Mouse (Mus musculus): ENCODE data around the gene Cactin. TPM values are rescaled to one million over a fixed set of nuclear protein-coding genes. Genes with fewer than 3 reads are reported as not detected.

The Cactin gene
- total and polyA plus RNA-seq, 3 experiments, result 15.4 to 18.0 (median 16.1) TPM

DNA sequence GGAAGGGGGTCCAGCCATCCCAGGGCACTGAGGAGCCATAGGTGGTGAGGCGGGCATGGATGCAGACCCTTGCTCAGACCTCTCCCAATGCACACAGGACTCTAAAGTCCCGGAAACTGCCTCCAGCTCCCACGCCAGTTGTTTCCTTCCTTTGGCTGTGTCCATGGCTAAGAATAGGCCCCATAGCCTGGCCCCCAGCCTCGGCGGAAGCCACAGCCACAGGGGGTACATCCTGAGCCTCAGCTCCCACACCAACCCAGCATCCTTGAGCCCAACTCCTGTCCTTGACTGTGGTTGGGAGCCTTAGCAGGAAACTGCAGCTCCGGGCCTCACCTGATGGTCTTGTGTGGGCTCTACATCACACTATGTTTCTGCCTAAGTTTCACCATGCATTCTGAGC, 6.0 kb downstream of the Cactin start:
- H3K9ac ChIP-seq (ENCODE audit: low read depth, low read length), result peak overlapping the region; percentile 52
- WGBS, result 40% methylated on average over 6 of the region's 6 CpGs
- peak; percentile 78 for TF ChIP-seq EP300 (IDR thresholded peaks at IDR 0.05; ENCODE audit: insufficient read depth, low read depth, low read length)
- TF ChIP-seq CTCF (IDR thresholded peaks at IDR 0.05), result 0 out of 2 replicates have a peak, but pooled peaks have one; percentile 10
- TF ChIP-seq POLR2A (IDR thresholded peaks at IDR 0.05; ENCODE audit: insufficient read depth, low read depth, low read length), result peak; percentile 64
- intact Hi-C loops (cut with DNase I), result no loop called here
- peaks cover 33% of the 10 kb centered on the region for H3K4me1 ChIP-seq (ENCODE audit: control insufficient read depth, insufficient read depth, low read length)
- peak overlapping the region; percentile 4; the same call in 1 of the 2 replicates for H3K4me3 ChIP-seq
- H3K27ac ChIP-seq, result peak overlapping the region; percentile 86
- H3K79me2 ChIP-seq (replicated peaks; ENCODE audit: control insufficient read depth, insufficient read depth, low read length), result no peaks in the 10 kb centered on the region; the same call in 1 of the 2 replicates
- H3K27me3 ChIP-seq (ENCODE audit: control insufficient read depth, insufficient read depth, low read length), result no peaks in the 10 kb centered on the region
- H3K36me3 ChIP-seq (ENCODE audit: control insufficient read depth, insufficient read depth, low read length), result no peaks in the 10 kb centered on the region; the same call in 1 of the 2 replicates
- peak; percentile 69 to 78 for DNase-seq

DNA sequence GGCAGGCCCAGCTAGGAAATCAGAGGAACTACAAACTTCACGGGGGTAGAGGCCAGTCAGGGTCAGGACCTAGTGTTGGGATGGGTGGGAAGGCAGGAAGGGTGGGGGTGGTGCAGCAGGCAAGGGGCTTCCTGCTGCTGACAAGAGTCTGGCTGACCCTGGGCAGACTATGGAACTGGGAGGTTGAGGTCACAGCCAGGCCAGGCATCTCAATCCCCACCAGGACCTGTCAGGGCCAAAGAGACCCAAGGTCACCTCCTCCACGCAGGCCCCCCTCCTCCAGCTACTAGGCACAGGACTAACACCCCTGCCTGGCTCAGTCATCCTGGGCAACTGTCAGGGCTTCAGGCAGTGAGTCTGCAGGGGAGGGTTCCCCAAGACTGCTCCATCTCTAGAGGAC, 7.1 kb downstream of the Cactin start:
- no peak overlapping the region for H3K4me3 ChIP-seq
- peak overlapping the region; percentile 52 for H3K9ac ChIP-seq (ENCODE audit: low read depth, low read length)
- peak in 1 of 2 experiments; percentile 61 for DNase-seq
- H3K27me3 ChIP-seq (ENCODE audit: control insufficient read depth, insufficient read depth, low read length), result no peaks in the 10 kb centered on the region
- peak overlapping the region; percentile 86 for H3K27ac ChIP-seq
- H3K36me3 ChIP-seq (ENCODE audit: control insufficient read depth, insufficient read depth, low read length), result no peaks in the 10 kb centered on the region
- no peaks in the 10 kb centered on the region for H3K79me2 ChIP-seq (replicated peaks; ENCODE audit: control insufficient read depth, insufficient read depth, low read length)
- 12% methylated on average over 2 of the region's 2 CpGs for WGBS
- TF ChIP-seq POLR2A (IDR thresholded peaks at IDR 0.05; ENCODE audit: insufficient read depth, low read depth, low read length), result no peak
- no peak for TF ChIP-seq EP300 (IDR thresholded peaks at IDR 0.05; ENCODE audit: insufficient read depth, low read depth, low read length)
- TF ChIP-seq CTCF (IDR thresholded peaks at IDR 0.05), result no peak
- H3K4me1 ChIP-seq (ENCODE audit: control insufficient read depth, insufficient read depth, low read length), result peaks cover 33% of the 10 kb centered on the region
- intact Hi-C loops (cut with DNase I), result no loop called here

DNA sequence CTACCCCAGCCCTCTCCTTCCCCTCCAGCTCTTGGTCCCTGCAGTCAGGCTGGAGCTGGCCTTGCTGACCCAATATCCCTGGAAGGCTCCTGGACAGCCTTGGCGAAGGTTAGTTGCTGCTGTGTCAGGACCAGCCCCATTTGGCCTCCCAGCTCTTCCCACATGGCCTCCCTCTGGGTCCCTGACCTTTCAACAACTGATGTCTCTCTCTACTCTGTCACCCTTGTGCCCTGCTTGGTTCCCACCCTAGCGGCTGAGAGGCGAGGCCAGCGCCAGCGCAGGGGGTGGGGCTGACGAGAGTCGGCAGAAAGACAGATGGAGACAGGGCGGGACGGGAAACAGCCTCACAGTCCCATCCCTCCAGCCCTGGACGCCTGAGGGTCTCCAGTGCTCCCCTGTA, 7.5 kb downstream of the Cactin start, which contains the start of gene Tbxa2r:
TSS of gene Tbxa2r (plus strand) at position 346 of the 400 bp plus-strand sequence.
- H3K4me3 ChIP-seq, result peak within 1 kb of the TSS; percentile 27
- intact Hi-C loops (cut with DNase I), result no loop called here
- H3K36me3 ChIP-seq (ENCODE audit: control insufficient read depth, insufficient read depth, low read length), result no peaks in the 10 kb centered on the region
- no peak for TF ChIP-seq POLR2A (IDR thresholded peaks at IDR 0.05; ENCODE audit: insufficient read depth, low read depth, low read length)
- TF ChIP-seq CTCF (IDR thresholded peaks at IDR 0.05), result peak; percentile 41
- WGBS, result 22% methylated on average over 10 of the region's 10 CpGs
- no peaks in the 10 kb centered on the region for H3K79me2 ChIP-seq (replicated peaks; ENCODE audit: control insufficient read depth, insufficient read depth, low read length)
- DNase-seq, result peak; percentile 74 to 81
- H3K27me3 ChIP-seq (ENCODE audit: control insufficient read depth, insufficient read depth, low read length), result no peaks in the 10 kb centered on the region
- peak within 1 kb of the TSS; percentile 86 for H3K27ac ChIP-seq
- H3K4me1 ChIP-seq (ENCODE audit: control insufficient read depth, insufficient read depth, low read length), result peaks cover 33% of the 10 kb centered on the region
- peak within 1 kb of the TSS; percentile 52 for H3K9ac ChIP-seq (ENCODE audit: low read depth, low read length)

DNA sequence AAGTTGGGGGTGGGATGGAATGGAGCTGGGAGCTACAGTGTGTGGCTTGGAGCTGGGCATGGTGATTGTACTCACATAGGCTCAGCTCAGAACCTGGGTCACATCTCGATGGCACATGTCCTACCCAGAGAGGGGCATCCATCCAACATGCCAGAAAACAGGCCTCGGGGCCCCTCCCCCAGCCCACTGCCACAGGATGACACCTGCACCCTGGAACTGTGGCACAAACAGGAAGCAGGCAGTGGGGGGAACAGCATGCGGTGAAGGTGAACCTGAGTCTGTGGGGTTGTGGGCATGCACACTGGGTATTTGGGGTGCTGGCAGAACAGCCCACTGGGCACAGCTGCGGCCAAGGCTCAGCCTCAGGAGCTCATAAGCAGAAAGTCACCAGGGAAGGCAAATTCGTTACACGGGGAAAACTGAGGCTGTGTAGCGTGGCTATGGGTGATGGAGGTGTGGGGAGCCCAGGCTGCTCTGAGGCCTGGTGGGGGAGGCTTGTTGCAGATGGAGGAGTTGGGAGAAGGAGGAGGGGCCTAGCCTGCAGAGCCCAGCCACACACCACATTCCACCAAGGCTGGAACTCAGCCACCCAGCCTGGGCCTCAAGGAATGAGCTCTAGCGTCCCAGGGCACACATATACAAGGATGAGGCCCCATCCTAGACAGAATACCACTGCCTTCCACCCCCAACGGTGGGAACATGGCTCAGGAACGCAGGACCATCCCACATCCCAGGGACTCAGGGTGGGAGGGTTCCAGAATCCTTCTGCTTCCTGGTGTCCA, 8.5 kb downstream of the Cactin start:
- H3K27ac ChIP-seq, result peak overlapping the region; percentile 86
- WGBS, result 28% methylated on average over 10 of the region's 10 CpGs
- H3K9ac ChIP-seq (ENCODE audit: low read depth, low read length), result peak overlapping the region; percentile 52
- H3K27me3 ChIP-seq (ENCODE audit: control insufficient read depth, insufficient read depth, low read length), result no peaks in the 10 kb centered on the region
- TF ChIP-seq EP300 (IDR thresholded peaks at IDR 0.05; ENCODE audit: insufficient read depth, low read depth, low read length) (no peak), POLR2A (IDR thresholded peaks at IDR 0.05; ENCODE audit: insufficient read depth, low read depth, low read length) (no peak), CTCF (IDR thresholded peaks at IDR 0.05) (no peak)
- intact Hi-C loops (cut with DNase I), result no loop called here
- peak in 1 of 2 experiments; percentile 55 for DNase-seq
- H3K4me3 ChIP-seq, result peak overlapping the region; percentile 27; the same call in 1 of the 2 replicates
- H3K4me1 ChIP-seq (ENCODE audit: control insufficient read depth, insufficient read depth, low read length), result peaks cover 33% of the 10 kb centered on the region
- H3K36me3 ChIP-seq (ENCODE audit: control insufficient read depth, insufficient read depth, low read length), result no peaks in the 10 kb centered on the region
- H3K79me2 ChIP-seq (replicated peaks; ENCODE audit: control insufficient read depth, insufficient read depth, low read length), result no peaks in the 10 kb centered on the region

DNA sequence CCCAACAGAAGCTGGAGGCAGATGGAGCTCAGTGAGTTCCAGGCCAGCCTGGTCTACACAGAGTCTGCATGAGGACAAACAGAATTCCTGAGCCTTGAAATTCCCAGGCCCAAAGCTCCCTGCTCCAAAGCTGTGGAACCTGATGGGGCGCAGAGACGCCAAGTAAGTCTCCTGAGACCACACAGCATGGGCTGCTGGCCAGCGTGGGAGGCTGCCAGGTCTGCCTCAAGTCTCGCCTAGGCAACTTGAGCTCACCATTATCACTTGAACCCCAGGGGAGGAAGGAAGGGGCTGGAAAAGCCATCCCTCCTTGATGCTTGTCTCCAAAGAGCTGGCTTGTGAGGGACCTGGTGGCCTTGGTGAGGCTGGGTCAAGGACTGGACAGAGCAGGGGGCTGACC, 9.1 kb downstream of the Cactin start:
- no peaks in the 10 kb centered on the region for H3K79me2 ChIP-seq (replicated peaks; ENCODE audit: control insufficient read depth, insufficient read depth, low read length)
- peaks cover 33% of the 10 kb centered on the region for H3K4me1 ChIP-seq (ENCODE audit: control insufficient read depth, insufficient read depth, low read length)
- intact Hi-C loops (cut with DNase I), result no loop called here
- H3K36me3 ChIP-seq (ENCODE audit: control insufficient read depth, insufficient read depth, low read length), result no peaks in the 10 kb centered on the region
- no peaks in the 10 kb centered on the region for H3K27me3 ChIP-seq (ENCODE audit: control insufficient read depth, insufficient read depth, low read length)
- no peak overlapping the region for H3K4me3 ChIP-seq
- peak overlapping the region; percentile 86 for H3K27ac ChIP-seq
- WGBS, result 30% methylated on average over 4 of the region's 4 CpGs
- TF ChIP-seq EP300 (IDR thresholded peaks at IDR 0.05; ENCODE audit: insufficient read depth, low read depth, low read length) (peak; percentile 66; the same call in 1 of the 2 replicates), POLR2A (IDR thresholded peaks at IDR 0.05; ENCODE audit: insufficient read depth, low read depth, low read length) (0 out of 2 replicates have a peak, but pooled peaks have one; percentile 22), CTCF (IDR thresholded peaks at IDR 0.05) (no peak)
- peak; percentile 81 to 85 for DNase-seq
- peak overlapping the region; percentile 13 for H3K9ac ChIP-seq (ENCODE audit: low read depth, low read length)

DNA sequence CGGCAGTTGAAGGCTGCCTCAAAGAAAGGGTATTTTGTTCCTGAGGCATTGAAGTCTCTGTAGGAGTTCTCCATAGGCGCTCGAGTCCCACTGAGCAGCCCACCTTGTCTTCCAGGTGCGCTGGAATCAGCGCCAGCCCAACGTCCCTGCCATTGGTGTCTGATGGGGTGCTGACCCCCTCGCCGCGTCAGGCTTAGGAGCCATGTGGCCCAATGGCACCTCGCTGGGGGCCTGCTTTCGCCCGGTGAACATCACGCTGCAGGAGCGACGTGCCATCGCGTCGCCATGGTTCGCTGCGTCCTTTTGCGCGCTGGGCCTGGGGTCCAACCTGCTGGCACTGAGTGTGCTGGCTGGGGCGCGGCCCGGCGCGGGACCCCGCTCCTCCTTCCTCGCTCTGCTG, 11.4 kb downstream of the Cactin start:
- H3K36me3 ChIP-seq (ENCODE audit: control insufficient read depth, insufficient read depth, low read length), result no peaks in the 10 kb centered on the region
- WGBS, result 64% methylated on average over 29 of the region's 29 CpGs
- H3K9ac ChIP-seq (ENCODE audit: low read depth, low read length), result 0 out of 2 replicates have a peak overlapping the region, but pooled peaks have one; percentile 33
- no peak overlapping the region for H3K27ac ChIP-seq
- intact Hi-C loops (cut with DNase I), result no loop called here
- TF ChIP-seq CTCF (IDR thresholded peaks at IDR 0.05) (no peak), POLR2A (IDR thresholded peaks at IDR 0.05; ENCODE audit: insufficient read depth, low read depth, low read length) (no peak), EP300 (IDR thresholded peaks at IDR 0.05; ENCODE audit: insufficient read depth, low read depth, low read length) (no peak)
- H3K4me3 ChIP-seq, result no peak overlapping the region
- DNase-seq, result no peak
- H3K27me3 ChIP-seq (ENCODE audit: control insufficient read depth, insufficient read depth, low read length), result no peaks in the 10 kb centered on the region
- peaks cover 26% of the 10 kb centered on the region for H3K4me1 ChIP-seq (ENCODE audit: control insufficient read depth, insufficient read depth, low read length)
- H3K79me2 ChIP-seq (replicated peaks; ENCODE audit: control insufficient read depth, insufficient read depth, low read length), result no peaks in the 10 kb centered on the region

Data from heart, adult 2 months (tissue).